Mouse (Mus musculus): ENCODE measurements around the gene Gstm2. TPM values are rescaled to one million over a fixed set of nuclear protein-coding genes. Genes with fewer than 3 reads are reported as not detected.

The Gstm2 gene
- polyA plus RNA-seq, 1 experiment from 2014 or later = 148 TPM

DNA sequence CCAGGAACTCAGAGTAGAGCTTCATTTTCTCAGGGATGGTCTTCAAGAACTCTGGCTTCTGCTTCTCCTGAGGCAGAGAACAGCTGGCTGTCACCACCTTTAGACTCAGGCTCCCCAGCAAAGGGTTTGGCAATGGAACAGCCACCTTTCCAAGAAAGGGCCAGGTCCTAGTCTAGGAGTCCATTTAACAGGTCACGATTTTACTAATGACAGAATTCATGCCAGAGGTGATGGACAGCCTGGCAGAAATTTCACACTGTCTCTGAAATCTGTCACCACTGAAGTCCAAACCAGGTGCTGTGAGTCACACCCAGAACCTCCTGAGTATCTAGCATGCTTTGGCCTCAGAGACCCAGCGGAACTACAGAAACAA is 28.7 kb upstream of the Gstm2 start:
- no peaks in the 10 kb centered on the region for H3K36me3 ChIP-seq (ENCODE audit: insufficient read depth, low read length)
- H3K9ac ChIP-seq (ENCODE audit: low read depth, low read length) = no peak overlapping the region
- ATAC-seq (replicated peaks; ENCODE audit: low FRiP score, low read depth) = no peak
- H3K4me1 ChIP-seq (replicated peaks; ENCODE audit: insufficient read depth, low read length) = peaks cover 17% of the 10 kb centered on the region
- H3K27ac ChIP-seq = no peak overlapping the region
- H3K4me3 ChIP-seq (replicated peaks; ENCODE audit: low read depth, low read length) = no peak overlapping the region
- DNase-seq (ENCODE audit: low spot score) = no peak
- 89% methylated on average over 2 of the region's 2 CpGs for WGBS
- H3K27me3 ChIP-seq (ENCODE audit: insufficient read depth, low read length) = no peaks in the 10 kb centered on the region
- H3K4me2 ChIP-seq (ENCODE audit: low read length) = no peak overlapping the region
- H3K9me3 ChIP-seq (replicated peaks; ENCODE audit: low read length) = no peaks in the 10 kb centered on the region
- TF ChIP-seq CTCF (IDR thresholded peaks at IDR 0.05; ENCODE audit: low read depth) = no peak

- no peak for DNase-seq (ENCODE audit: low spot score)
- Histone ChIP-seq H3K27me3 (ENCODE audit: insufficient read depth, low read length) (no peaks in the 10 kb centered on the region), H3K4me2 (ENCODE audit: low read length) (no peak overlapping the region), H3K4me3 (replicated peaks; ENCODE audit: low read depth, low read length) (no peak overlapping the region), H3K9ac (ENCODE audit: low read depth, low read length) (no peak overlapping the region), H3K4me1 (replicated peaks; ENCODE audit: insufficient read depth, low read length) (peaks cover 17% of the 10 kb centered on the region), H3K9me3 (replicated peaks; ENCODE audit: low read length) (no peaks in the 10 kb centered on the region), H3K36me3 (ENCODE audit: insufficient read depth, low read length) (no peaks in the 10 kb centered on the region), H3K27ac (no peak overlapping the region; the same call in 1 of the 2 replicates)
- no peak for ATAC-seq (replicated peaks; ENCODE audit: low FRiP score, low read depth)
- 59% methylated on average over 7 of the region's 8 CpGs for WGBS
- no peak for TF ChIP-seq CTCF (IDR thresholded peaks at IDR 0.05; ENCODE audit: low read depth)
Measured at GRCm38 (mm10) chr3:108014098-108014973, 28.1 kb upstream of the Gstm2 start.

DNA sequence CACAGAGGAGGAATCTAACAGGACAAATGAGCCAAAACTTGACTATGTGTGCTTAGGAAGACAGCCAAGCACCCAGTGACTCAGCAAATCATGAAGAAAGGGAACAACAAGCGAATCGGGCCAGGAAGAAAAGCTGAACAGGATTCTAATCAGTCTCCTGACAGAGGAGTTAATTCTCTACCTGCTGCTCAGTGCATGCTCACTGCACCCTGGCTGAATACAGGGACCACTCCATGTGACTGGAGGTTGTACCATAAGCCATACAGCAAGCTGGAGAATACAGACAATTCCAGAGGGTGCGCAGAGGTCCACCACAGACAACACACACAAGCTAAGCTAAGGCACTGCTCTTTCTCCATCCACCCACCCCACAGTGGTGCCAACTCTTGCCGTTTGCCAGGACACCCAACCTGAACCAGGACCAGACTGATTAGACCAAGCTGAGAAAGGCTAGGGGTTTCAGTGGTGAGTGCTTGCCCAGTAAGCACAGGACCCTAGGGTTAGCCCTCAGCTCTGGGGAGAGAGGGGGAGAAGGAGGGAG is 27.1 kb upstream of the Gstm2 start:
- Histone ChIP-seq H3K4me2 (ENCODE audit: low read length) (no peak overlapping the region), H3K36me3 (ENCODE audit: insufficient read depth, low read length) (no peaks in the 10 kb centered on the region), H3K9me3 (replicated peaks; ENCODE audit: low read length) (no peaks in the 10 kb centered on the region), H3K4me3 (replicated peaks; ENCODE audit: low read depth, low read length) (no peak overlapping the region), H3K4me1 (replicated peaks; ENCODE audit: insufficient read depth, low read length) (peaks cover 15% of the 10 kb centered on the region), H3K9ac (ENCODE audit: low read depth, low read length) (no peak overlapping the region), H3K27ac (no peak overlapping the region), H3K27me3 (ENCODE audit: insufficient read depth, low read length) (no peaks in the 10 kb centered on the region)
- 65% methylated on average over 4 of the region's 4 CpGs for WGBS
- ATAC-seq (replicated peaks; ENCODE audit: low FRiP score, low read depth) = no peak
- peak; percentile 70 for DNase-seq (ENCODE audit: low spot score)
- TF ChIP-seq CTCF (IDR thresholded peaks at IDR 0.05; ENCODE audit: low read depth) = no peak

- H3K9me3 ChIP-seq (replicated peaks; ENCODE audit: low read length) = no peaks in the 10 kb centered on the region
- H3K27me3 ChIP-seq (ENCODE audit: insufficient read depth, low read length) = no peaks in the 10 kb centered on the region
- peaks cover 9% of the 10 kb centered on the region; the same call in 1 of the 2 replicates for H3K4me1 ChIP-seq (replicated peaks; ENCODE audit: insufficient read depth, low read length)
- DNase-seq (ENCODE audit: low spot score) (no peak), ATAC-seq (replicated peaks; ENCODE audit: low FRiP score, low read depth) (no peak)
- WGBS = 65% methylated on average over 3 of the region's 3 CpGs
- H3K4me3 ChIP-seq (replicated peaks; ENCODE audit: low read depth, low read length) = no peak overlapping the region
- no peak overlapping the region for H3K4me2 ChIP-seq (ENCODE audit: low read length)
- no peaks in the 10 kb centered on the region for H3K36me3 ChIP-seq (ENCODE audit: insufficient read depth, low read length)
- H3K9ac ChIP-seq (ENCODE audit: low read depth, low read length) = no peak overlapping the region
- no peak overlapping the region for H3K27ac ChIP-seq
- no peak for TF ChIP-seq CTCF (IDR thresholded peaks at IDR 0.05; ENCODE audit: low read depth)
Measured at GRCm38 (mm10) chr3:108011558-108011957, 25.3 kb upstream of the Gstm2 start.

GRCm38 (mm10) chr3:108010286-108010685 is 24.0 kb upstream of the Gstm2 start:
- Histone ChIP-seq H3K4me2 (ENCODE audit: low read length) (no peak overlapping the region), H3K27me3 (ENCODE audit: insufficient read depth, low read length) (no peaks in the 10 kb centered on the region), H3K27ac (no peak overlapping the region), H3K4me1 (replicated peaks; ENCODE audit: insufficient read depth, low read length) (peaks cover 9% of the 10 kb centered on the region; the same call in 1 of the 2 replicates), H3K4me3 (replicated peaks; ENCODE audit: low read depth, low read length) (no peak overlapping the region), H3K36me3 (ENCODE audit: insufficient read depth, low read length) (no peaks in the 10 kb centered on the region), H3K9me3 (replicated peaks; ENCODE audit: low read length) (no peaks in the 10 kb centered on the region), H3K9ac (ENCODE audit: low read depth, low read length) (no peak overlapping the region)
- no peak for TF ChIP-seq CTCF (IDR thresholded peaks at IDR 0.05; ENCODE audit: low read depth)
- DNase-seq (ENCODE audit: low spot score) (no peak), ATAC-seq (replicated peaks; ENCODE audit: low FRiP score, low read depth) (no peak)
- 62% methylated on average over 2 of the region's 2 CpGs for WGBS

GRCm38 (mm10) chr3:108002021-108002420 is 15.8 kb upstream of the Gstm2 start:
- Histone ChIP-seq H3K36me3 (ENCODE audit: insufficient read depth, low read length) (no peaks in the 10 kb centered on the region), H3K9ac (ENCODE audit: low read depth, low read length) (no peak overlapping the region), H3K9me3 (replicated peaks; ENCODE audit: low read length) (no peaks in the 10 kb centered on the region), H3K4me1 (replicated peaks; ENCODE audit: insufficient read depth, low read length) (no peaks in the 10 kb centered on the region), H3K27me3 (ENCODE audit: insufficient read depth, low read length) (no peaks in the 10 kb centered on the region), H3K4me3 (replicated peaks; ENCODE audit: low read depth, low read length) (no peak overlapping the region), H3K27ac (no peak overlapping the region), H3K4me2 (ENCODE audit: low read length) (no peak overlapping the region)
- 65% methylated on average over 8 of the region's 8 CpGs for WGBS
- no peak for ATAC-seq (replicated peaks; ENCODE audit: low FRiP score, low read depth)
- no peak for TF ChIP-seq CTCF (IDR thresholded peaks at IDR 0.05; ENCODE audit: low read depth)
- DNase-seq (ENCODE audit: low spot score) = no peak

Data from kidney, postnatal 0 days (tissue).